Mouse (Mus musculus) kidney, postnatal 10 days (tissue): ENCODE data around the gene A930018P22Rik.

Source experiments
- DNase-seq: peaks from one replicate; pipeline ENCODE4 v3.0.0; 2021; ENCODE audit warnings: mixed read lengths

A930018P22Rik gene

DNA sequence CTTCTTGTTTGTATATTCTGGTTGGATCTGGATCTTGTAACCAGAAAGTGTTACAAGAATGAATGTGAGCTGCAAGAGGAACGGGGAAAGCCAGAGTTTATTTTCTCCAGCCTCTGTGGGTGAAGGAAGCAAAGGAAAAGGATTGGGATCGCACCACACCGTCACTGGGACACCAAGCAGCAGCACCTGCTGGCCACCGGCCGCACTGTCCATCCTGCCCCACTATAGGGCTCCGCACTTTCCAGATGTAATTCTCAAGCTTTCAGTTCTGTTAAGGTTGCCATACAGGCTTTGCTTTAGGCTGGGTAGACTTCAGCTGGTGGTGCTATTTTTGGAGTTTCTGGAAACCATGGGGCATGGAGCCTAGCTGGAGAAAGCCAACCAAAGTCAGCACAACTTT, 2.3 kb upstream of the A930018P22Rik start:
- no peak for DNase-seq

DNA sequence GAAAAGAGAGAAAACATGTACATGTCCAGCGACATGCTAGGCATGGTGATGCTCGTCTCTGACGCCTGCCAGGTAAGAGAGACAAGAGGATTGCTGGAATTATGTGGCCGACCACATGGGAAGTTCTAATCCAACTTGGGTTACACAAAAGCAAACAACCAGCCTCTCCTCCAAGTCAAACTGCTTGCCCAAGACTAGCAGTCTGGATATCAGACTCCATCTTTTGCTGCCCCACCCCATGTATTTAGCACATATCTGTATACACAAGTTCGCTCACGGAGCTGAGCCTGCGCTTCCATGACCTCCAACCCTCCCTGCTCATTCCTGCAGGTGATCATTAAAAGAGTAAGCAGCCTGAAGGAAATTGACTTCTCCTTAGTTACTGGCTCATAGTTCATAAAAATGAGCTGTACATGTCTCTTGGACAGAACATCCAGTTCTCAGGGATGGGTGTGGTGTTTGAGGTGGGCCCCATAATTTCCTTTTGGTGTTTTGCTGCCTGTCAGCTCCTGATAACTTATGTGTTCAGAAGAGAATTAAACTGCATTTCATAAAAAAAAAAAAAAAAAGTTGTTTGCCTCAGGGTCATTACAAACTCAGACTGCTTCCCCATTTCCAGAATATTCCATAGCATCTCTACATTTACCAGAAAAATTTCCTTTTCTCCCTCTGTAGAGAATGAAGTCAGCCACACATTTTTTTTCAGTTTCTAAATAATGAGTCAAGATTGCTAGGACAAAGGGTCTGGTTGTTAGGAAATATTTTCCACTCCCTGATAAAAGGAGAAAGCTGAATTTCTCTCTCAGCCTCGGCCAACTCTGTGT, 676 bp upstream of the A930018P22Rik start:
- DNase-seq, result no peak

DNA sequence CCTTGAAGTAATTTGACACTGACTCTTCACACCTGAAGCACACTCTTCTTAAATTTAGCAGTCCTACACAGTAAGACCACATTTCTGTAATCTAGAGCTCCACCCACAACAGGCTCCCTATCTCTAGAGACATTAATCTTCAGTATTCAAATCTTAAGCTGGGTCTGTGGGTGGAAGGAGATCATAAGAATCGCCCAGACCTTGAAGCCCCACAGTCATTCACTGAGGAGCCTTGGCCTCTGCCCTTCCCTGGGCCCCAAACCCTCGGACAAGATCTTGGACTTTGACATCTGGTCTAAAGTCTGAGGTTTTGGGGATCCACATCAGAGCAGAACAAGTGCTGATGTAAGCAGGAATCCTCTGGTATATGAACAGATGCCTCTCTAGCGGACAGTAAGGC, 971 bp downstream of the A930018P22Rik start:
- no peak for DNase-seq

DNA sequence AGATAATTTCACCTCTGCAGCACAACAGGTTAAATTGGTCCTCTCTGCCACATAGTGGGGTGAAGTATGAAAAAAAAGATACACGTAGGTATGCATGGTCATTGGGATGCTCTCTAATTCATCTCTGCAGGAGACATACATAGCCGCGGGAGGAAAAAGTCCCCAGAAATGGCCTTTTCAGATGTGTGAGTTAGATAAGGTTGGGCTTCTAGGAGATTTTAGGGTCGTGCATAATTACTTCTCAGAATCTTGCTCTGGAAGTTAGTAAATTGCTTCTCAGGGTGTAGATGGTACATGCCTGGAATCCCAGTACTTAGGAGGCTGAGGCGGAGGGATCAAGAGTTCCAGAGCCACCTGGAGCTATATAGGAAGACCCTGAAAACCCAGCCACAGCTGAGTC, 1.5 kb downstream of the A930018P22Rik start:
- DNase-seq, result no peak

DNA sequence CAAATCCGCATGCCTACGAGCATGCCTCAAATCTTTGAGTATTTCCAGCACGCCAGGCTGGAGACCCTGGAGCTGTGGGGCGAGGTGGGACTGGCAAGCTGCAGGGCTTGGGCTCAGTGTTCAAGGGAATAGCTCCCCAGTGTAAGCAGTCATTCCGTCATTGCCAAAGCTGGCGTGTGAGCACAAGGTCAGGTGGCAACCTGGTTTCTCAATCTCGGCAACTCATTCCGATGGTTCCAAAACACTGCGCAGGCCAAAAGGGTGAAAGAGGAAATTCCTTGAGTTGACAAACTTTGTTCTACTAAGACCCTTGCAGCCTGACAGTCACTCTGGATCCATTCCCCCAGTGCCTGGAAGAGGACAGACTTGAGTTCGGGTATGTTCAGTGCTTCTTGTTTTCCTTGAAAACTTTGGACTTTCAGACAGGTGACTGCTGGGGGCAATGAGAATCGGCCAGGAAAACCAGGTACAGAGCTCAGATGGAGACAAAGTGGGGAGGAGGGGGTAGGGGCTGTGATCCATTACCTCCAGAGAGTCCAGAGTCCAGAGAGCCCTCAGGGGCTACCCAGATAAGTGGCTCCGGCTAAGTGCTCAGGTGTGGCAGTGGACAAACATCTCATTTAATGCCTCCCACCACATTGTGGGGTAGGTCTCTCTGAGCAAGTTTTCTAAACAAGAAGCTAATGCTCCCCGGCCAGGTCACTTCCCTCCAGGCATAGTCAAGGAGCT, 6.4 kb downstream of the A930018P22Rik start:
- DNase-seq, result no peak

DNA sequence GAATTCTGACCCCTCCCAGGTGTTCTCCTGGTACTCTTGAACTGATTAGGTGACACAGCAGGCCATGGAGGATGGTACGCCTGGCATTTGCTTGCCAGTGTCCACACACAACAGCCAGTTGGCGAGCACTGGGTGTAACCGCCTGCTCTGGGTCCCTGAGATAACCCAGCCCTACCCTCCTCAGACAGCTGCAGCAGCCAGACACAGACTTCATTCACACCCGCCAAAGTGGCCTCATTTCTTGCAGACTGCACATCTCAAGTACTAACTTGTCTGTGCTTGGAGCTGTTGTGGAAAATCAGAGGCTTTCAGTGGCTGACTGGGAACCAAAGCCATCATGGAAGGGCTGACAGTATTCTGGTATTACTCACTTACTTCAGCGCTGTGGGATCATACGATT, 7.6 kb downstream of the A930018P22Rik start:
- DNase-seq, result no peak

DNA sequence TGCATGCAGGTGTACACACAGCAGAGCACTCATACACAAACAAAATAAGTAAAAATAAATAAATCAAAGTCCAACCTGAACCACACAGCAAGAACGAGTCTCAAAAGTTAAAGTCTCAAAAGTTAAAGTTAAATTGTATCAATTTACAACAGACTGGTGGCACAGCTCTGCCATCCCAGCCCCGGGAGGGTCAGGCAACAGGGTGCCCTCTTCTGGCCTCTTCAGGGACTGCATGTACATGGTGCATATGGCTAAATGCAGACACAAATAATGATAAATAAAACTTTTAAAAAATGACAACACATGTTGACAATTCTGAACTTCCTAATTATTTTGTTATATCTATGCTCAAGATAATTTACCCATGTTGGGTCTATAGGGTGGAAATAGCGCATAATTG, 8.4 kb downstream of the A930018P22Rik start:
- peak; percentile 68 for DNase-seq

DNA sequence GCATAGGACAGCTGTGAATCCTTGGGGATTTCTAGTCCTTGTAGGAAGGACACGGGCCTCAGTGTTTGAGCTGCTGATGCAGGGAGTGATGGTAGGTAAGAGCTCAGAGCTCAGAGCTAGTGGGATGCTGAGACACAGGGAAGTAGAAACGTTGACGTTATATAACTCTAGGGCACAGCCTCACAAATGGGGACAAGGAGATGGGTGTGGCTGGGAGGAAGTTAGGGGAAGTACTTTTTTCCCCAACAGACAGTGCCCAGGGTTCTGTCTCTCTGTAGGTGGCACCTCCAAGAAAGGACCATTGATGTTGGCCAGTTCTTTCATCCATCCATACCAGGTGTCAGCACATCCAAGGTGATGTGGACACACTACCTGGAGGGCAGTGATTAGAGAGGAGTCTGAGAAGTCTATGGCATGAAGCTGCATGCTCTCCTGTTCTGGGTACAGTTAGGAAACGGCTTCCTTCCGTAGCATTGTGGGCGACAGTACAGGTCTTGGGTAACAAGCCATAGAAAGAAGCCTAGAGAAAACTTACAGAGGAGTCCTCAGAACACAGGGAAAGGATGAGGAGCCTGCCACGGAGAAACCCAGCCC, 9.8 kb downstream of the A930018P22Rik start:
- no peak for DNase-seq

DNA sequence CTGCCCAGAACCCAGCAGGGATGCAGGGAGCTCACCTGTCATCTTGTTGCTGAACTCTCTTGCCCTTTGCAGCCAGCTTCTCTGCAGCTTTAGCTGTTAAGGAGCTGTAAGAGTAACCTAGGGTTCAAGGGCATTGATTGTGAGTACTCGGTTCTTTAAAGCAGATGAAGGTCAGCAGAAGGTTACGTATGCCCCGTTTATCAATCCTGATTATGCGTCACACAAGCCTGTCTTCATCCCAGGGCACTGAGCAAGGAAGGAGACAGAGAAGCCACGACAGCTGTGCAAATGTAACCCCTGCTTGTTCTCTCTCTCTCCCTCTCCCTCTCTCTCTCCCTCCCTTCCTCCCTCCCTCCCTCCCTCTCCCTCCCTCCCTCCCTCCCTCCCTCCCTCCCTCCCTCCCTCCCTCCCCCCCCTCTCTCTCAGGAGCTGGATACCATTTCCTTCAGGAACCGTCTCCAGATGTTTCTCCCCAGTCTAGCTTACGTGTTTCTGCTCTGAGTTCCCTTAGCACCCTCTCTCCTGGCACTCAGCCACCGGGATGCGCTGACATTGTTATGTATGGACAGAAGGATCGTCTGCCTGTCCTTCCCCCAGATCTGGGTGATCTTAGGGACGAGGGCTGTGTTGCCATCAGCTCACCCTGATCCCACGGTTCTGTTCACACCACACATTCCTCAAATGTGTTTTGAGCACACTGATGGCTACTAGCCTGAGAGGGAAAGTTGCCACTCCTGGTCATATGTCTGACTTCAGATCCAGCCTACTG, 10.7 kb downstream of the A930018P22Rik start:
- peak; percentile 31 for DNase-seq

DNA sequence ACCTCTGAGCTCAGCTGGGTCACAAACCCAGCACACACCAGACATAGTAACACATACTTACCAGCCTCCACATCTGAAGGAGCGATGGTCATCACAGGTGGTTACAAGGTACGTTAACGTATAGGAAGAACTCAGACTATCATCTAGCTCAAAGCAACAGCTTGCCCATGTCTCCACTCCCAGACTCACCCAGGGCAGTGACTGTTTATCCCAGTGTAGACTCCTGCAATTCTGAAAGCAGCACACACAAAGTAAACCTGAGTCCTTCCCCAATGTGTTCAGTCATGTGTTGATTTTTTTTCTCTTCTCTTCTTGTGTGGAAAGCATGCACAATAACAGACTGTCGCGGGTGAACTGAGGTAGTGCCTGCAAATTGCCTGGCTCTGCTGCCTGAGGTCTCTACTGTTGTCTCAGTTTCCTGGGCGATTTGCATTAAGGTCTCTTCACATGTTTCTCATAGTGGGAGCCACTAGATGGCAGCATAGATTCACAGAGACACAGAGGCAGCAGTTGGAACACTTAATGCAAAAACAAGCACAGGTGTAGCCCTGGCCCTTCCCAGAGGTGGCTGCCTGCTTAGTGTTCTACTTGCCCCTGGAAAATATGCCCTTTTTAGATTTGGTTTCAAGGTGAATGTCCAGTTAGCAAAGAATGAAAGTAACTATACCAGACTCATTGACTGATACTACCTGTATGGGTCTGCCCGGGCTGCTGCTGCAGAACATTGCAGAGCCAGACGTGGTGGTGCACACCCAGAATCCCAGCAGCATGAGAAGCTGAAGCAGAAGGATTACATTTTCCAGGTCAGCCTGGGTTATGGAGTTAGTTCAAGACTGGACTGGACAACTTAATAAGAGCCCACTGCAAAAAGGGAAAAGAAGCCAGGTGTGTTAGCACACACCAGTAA, 11.8 kb downstream of the A930018P22Rik start:
- DNase-seq, result peak; percentile 77

DNA sequence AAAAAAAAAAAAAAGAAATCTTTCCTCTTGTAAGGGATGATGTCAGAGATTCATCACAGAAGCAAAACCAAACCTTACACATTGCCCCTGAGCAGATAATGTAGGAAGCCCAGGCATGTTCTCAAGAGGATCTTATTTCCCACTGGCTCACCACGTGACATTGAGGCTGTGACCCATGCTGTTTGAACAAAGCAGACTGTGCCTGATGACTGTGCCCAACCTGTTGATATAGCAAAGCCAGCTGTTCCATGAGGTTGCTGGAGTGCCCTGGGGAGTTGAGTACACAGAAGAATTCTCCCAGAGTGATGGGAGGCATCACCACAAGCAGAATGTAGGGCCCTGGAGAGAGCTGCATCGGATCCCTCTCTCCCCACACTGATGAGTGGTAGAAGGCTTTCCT, 13.4 kb downstream of the A930018P22Rik start:
- no peak for DNase-seq

DNA sequence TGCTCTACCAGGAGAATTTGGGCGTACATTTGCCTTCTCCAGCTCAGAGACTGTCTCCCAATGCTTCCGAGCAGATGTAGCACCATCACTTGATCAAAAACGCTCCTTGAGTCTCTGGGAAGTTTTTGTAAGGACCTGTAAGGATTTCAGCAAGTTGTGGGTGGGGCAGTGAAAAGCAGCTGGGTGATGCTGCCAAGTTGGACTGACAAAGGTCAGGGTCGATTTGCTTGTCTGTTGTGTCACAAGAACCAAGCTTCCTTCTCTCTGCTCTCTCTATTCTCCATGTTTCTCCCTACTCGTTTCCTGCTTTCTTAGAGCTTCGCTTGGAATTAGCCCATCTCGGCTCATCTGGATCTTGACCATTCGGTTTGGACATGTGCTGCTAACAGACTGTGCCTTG, 19.6 kb downstream of the A930018P22Rik start:
- no peak for DNase-seq

DNA sequence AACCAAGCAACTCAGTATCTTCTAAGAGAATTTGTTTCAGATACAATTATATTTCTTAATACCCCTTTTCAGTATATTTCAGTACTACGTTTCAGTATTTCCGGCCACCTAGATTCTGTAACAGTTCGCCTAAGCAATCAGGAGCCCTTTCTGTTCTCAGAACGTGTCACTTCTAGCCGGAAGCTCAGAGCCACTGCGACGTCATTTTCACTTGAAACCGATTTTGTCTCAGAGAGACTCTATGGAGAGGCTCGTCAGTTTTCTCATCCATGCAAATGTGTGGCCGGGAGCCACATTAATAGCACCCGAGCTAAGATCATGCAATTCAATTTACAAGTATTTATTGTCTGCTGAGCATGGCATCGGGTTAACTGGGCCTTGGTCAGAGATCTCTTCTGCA, 21.4 kb downstream of the A930018P22Rik start:
- no peak for DNase-seq

DNA sequence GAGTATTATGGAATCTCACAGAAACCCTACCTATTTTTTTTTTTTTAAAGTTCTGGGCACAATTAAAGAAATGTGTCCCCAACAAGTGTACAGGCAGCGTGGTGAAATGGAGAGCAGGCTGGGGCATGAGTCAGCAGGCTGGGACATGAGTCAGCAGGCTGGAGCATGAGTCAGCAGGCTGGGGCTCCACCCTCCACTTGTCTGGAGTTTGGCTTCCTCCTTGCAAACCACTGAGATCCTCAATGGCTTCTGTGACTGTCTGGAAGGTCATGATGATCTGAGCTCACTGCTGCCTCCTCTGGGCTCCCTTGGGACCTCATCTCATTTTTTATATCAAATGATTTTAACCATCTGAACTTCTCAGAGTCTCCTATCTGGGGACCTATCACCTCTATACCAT, 23.4 kb downstream of the A930018P22Rik start:
- no peak for DNase-seq

DNA sequence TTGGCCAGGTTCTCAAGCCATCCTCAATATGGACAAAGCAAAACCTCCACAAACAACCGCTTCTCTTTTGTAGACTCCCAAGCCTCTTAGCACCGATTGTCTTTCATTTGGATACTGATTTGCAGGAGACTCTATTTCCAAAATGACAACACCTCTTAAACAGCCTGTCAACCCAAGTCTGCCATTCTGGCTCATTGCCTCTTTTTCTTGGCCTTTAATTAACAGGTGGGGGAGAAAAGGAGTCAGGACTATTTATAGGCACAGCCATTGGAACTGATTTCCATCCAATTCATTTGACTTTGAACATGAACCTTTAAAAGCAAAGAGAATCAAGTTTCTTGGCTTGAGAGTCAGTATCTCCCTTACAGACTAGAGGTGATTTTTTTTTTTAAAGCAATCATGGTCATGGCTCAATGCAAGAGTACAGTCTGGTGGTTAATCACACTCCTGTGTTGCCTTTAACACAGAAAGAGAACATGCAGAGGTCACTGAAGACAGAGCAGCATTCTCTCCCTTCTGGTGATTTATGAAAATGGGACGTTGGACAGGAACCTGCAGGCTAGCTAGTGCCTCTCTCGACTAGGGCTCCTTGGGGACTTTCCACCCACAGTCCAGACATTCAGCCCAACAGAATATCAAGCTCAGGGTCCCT, 25.5 kb downstream of the A930018P22Rik start:
- DNase-seq, result no peak

DNA sequence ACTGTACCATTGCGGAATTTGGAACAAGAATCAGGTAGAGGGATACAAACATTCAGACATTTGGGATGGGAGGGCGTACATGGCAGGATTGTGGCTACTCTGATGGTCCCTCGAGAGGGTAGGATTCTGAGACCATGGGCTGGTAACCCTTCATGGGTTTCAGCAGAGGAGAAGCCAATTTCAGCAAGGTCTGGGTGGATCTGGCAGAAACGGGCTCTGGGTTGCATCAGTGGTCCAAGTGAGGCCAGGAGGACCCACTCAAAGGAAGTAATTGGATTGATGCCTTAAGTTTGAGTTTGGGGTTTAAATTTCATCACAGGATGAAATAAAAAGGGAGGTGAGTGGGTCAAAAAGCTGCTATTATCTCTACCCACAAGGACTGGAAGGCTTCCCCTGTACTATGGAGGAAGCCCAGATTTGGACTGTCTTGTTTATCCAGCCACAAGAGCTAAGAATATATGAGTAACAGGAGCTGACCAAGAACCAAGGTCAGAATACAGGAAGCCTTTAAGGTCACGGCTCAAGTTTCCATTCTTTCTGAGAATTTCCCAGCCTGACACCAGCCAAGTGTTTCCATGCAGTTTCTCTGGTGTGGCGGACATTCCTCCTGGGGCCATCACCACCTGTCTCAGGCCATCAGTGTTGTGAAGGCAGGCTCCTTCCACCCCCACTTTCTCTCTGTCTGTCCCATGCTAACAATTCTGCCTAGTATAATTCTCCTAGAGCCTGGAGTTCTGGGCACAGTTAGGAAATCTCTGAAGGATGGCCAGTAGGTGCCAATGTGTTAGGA, 28.2 kb downstream of the A930018P22Rik start:
- no peak for DNase-seq

DNA sequence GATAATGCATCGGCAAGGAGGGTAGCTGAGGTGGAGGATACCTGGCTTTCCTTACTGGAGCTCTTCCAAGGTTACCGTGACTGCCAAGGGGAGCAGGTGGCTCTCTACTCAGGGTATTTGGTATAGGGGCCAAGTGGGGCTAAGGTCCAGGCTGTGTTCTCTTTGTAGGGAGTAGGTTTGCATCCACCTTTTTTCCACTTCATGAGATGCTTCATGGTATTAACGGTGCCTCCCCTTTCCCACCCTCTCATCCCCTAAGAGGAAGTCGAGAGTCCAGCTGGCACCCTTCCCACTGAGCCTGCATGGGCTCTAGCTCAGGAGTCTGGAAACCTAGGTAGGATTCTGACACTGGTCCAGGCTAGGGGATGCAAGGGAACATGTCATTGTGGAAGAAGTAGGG, 30.8 kb downstream of the A930018P22Rik start:
- no peak for DNase-seq

DNA sequence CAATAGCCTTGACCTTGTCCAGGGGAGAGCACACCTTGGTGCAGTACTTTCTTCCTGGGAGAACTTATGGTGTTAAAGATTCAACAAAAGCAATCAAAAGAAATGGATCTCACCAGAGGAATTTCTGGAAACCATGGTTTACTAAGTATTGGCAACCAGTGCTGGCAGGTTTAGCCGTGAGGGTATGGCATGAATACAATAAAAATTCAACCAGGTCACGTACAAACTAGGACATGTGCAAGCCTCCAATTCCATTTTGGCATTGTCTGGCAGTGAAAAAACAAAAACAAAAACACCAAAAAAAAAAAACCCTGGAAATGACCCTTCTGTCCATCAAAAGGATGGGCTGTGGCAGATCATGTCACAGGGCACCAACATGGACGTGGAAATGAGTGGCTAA, 31.3 kb downstream of the A930018P22Rik start:
- no peak for DNase-seq

DNA sequence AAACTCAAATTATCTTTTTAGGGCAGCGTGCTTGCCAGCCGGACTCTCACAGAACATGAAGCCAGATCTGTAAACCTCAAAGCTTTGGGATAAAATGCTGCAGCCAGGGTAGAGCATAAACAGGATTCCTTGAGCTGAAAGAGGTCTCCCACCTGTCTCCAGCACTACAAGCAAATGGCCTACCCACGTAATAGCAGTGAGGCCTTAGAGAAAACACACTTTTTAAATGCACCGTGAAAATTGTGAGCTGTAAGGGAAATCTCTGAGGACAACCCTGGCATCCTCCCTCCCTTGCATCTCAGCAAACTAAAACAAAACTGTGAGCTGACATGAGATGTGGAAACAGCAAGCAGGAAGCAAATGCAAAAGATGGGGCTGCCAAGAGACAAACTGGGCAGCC, 35.3 kb downstream of the A930018P22Rik start:
- DNase-seq, result no peak

DNA sequence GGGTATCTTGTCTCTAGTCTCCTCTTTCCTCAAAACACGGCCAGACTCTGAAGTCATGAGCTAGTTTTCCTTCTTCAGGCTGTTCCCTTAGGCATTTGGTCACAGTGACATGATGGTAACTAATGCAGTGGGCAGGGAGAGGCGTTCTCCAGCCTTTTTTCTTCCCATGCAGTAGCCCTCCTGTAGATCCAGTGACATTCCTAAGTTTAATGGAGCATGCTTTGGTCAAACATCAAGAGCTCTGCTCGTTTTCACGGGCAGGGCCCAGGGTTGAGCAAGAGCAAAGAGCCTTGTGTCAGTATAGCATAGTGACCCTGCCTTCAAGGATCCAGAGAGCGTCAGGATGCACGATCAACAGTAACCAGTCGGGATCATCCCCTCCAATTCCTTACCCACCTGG, 40.8 kb downstream of the A930018P22Rik start:
- no peak for DNase-seq
